Mouse (Mus musculus) cerebellum, postnatal 25 days (tissue): ENCODE measurements around the gene Mepce.
A peak's percentile ranks its signal among the peaks of the same experiment; 100 is the strongest.

Experiments used
- DNase-seq, 2 experiments: peaks; one replicate each; pipeline ENCODE4 v3.0.0; 2021; ENCODE audit warnings: mixed read lengths in 2 of 2

Gene Mepce

GRCm38 (mm10) chr5:137786109-137786942 lies 1.1 kb downstream of the Mepce start:
- DNase-seq: peak; percentile 99 to 100

DNA sequence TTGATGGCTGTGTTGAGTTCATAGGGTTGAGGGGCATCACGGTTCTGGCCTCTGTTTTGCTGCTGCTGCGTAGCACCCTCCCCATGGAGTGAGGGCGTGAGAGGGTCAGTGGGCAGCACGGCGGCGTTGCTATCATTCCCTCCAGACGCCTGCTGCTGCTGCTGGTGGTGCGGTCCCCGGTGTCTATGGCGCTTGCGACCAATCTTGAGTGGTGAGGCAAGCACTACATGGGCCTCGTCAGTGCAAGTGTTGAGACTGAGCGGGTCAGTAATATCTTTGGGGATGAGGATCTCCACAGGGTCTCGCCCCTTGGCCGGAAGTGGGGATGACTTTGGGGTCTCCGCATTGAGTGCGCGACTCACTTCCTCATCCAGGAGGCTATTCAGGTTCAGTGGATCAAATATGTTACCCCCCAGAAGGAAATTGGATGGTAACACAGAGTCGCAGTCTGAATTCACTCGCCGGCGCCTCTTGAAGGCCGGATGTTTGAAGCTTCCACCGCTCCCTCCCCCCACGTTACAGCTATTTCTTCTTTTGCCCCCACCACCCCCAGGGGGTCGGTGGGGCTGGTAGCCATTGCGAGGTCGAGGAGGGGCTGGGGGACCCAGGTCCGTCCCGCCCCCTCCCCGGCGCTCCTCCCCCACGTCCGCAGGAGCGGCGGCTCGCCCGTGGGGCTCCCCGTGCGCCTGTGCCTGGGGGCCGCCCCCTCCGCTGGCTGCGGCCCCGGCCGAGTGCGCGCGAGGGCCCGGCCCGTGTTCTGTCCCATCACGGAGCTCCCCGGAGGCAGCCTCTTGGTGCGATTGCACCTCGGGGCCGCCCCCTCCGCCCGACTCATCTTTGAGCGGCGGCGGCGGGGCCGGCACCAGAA lies 2.1 kb downstream of the Mepce start:
- peak in 1 of 2 experiments; percentile 75 for DNase-seq

DNA sequence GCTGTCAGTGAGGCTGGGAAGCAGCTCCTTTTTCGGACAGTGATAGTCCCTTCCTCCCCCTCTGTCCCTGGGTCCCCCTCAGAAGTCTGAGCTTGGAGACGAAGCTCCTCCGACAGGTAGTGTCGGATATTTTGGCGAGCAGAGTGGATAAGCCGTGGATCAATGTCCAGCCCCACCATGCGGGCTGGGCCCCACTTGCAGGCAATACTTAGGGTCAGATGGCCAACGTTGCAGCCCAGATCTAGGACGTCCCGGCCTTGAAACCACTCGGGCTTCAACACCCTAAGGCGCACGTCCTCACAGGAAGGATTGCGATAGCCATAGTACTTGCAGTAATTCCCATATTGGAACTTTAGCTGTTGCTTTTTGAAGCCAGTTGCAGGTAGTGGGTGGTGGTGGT lies 2.9 kb downstream of the Mepce start:
- peak in 1 of 2 experiments; percentile 21 for DNase-seq

GRCm38 (mm10) chr5:137783901-137784540 lies 3.4 kb downstream of the Mepce start:
- peak in 1 of 2 experiments; percentile 20 for DNase-seq

- DNase-seq: peak in 1 of 2 experiments; percentile 7
These were observed 4.5 kb downstream of the Mepce start for GRCm38 (mm10) chr5:137782776-137783522.

- peak in 1 of 2 experiments; percentile 7 for DNase-seq
These were observed 5.8 kb downstream of the Mepce start for GRCm38 (mm10) chr5:137781661-137782060.

DNA sequence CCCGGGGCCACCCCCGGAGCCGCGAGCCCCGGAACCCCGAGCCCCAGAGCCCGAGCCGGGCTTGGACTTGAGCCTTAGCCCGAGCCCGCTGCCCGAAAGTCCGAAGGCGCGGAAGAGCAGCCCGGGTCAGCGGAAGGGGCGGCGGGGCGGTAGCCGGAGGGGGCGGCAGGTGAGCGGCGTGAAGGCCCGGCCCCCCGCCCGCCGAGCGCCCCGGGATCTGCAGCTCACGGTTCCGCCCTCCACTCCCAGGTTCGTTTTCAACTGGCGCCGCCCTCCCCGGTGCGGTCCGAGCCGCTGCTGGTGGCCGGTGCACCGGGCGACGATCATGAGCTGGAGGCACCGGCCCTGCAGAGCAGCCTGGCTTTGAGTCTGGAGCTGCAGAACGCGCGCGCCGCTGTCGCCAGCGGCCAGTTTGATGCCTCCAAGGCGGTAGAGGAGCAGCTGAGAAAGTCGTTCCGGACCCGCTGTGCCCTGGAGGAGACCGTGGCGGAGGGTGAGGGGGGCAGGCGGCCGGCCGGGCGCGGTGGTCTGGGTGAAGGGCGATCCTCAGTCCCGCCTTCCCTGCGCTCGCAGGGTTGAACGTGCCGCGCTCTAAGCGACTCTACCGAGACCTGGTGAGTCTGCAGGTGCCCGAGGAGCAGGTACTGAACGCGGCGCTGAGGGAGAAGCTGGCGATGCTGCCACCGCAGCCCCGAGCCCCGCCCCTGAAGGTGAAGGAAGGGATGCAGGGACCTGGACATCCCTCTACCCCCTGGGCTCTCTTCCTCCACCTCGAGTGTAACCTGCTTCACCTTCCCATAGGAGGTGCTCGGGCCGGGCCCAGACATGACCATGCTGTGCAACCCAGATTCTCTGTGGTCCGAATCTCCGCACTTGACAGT lies 8.2 kb downstream of the Mepce start:
- DNase-seq: peak in 1 of 2 experiments; percentile 67

DNA sequence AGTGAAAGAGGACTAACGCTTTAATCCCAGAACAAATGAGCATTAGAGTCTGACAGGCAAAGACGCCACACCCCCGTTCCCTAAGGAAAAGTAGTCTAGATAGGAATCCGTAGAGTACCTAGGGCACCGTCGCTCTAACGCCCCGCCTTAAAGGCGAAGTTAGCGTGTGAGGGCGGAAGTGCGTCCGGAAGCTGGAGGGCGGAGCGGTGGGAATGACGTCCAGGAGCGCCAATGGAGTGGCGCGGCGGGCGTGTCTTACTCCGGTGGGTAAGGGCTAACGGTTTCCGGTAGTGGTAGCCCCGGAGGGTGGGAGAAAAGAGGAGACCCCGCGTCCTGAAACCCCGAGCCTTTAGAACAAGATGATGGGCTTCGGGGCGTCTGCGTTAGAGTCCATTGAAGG lies 8.8 kb downstream of the Mepce start, which contains the start of gene Ppp1r35:
TSS of gene Ppp1r35 (plus strand) at position 215 of the 400 bp plus-strand sequence.
- peak; percentile 97 to 99 for DNase-seq

DNA sequence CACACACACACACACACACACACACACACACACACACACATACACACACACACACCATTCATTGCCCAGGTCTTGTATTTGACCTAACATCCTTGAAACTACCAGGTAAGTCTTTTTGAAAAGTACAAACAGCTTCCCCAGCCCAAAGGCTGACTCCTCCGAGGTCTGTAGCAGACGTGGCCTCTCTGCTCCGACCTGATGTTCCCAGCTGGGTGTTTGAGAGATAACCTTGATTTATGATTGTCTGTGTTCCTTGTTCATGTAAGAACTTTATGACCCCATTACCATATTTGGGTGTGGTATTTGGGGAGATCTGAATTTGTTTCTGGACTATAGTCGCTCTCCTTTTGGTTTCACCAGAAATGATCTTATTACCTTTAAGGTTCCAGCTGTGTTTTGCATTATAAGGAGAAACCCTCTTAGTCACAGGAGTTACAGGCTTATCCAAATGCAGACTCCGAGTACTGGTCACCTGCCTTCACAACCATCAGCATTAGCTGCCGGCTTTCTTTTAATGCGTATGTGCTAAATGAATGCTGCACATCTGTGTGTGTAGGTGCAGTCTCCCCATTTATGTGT lies 10.1 kb downstream of the Mepce start:
- DNase-seq: no peak

GRCm38 (mm10) chr5:137776408-137776918 lies 11.0 kb downstream of the Mepce start:
- no peak for DNase-seq

- no peak for DNase-seq
These were observed 11.7 kb downstream of the Mepce start for GRCm38 (mm10) chr5:137775587-137776290.

GRCm38 (mm10) chr5:137772755-137773154 lies 14.7 kb downstream of the Mepce start:
- no peak for DNase-seq

- peak in 1 of 2 experiments; percentile 49 for DNase-seq
These were observed 16.7 kb downstream of the Mepce start for GRCm38 (mm10) chr5:137770709-137771108.

DNA sequence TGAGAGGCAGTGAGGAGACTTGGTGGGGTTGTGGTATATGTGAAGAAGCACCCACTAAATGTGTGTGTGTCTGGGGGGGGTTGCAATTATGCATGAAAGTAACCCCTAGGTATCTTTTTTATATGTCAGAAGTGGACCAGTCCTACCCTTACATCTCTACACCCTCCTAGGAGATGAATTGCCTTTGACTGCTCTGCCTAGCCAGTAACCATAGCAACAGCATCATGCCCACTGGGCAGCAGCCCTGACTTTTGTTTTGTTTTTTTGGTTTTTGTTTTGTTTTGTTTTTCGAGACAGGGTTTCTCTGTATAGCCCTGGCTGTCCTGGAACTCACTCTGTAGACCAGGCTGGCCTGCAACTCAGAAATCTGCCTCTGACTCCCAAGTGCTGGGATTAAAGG lies 19.0 kb downstream of the Mepce start:
- DNase-seq: no peak

- DNase-seq: no peak
These were observed 21.2 kb downstream of the Mepce start for GRCm38 (mm10) chr5:137766270-137766669.

DNA sequence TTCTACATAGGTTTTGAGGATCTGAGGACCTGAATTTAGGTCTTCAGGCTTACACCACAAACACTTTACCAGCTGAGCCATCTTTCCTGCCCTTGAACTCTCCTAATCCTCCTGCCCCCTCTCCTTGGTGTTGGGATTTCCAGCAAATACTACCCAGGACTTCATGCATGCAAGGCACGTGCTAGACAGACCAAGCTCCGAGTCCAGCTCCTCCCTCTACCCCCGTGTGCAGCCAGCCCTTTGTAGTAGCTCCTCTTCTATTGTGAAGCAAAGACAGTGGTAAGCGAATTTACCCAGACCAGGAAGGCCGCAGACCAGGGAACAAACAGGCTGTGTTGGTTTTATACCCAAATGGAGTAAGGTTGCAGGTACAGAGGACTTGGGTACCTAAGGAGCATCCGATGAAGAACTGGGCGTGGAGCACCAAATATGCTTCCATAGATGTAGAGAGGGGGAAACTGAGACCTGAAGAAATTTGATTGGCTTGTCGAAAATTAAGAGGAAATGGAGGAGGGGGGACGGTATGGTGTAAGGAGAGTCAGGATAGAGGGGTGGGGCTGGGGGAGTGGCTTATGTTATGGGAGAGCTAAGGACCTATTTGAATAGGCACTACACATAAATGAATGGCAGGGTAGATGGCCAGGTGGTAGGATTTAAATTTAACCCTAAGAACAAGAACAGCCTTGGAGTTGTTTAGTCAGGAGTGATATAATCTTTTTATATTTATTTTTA lies 22.7 kb downstream of the Mepce start:
- DNase-seq: no peak

DNA sequence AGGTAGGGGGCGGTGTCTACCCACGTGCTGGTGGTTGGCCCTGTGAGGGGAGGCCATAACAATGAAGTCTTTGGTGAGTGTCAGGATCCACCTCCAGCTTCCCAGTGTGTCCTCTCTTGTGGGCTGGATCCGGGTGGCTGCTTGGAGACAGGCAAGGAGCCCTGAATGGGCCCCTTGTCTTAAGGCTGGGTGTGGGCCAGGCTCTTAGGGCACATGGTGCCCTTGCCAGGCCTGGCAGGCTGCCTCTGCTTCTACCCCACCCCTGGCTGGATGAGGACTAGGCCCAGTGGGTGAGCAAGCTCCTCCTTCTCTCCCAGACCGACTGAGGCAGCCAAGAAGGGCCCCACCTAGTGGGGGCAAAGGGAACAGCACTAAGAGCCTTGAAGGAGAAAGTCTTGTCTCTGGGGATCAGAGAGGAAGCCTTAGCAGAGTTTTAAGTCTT lies 27.5 kb downstream of the Mepce start:
- peak; percentile 91 to 93 for DNase-seq

GRCm38 (mm10) chr5:137758921-137759534 lies 28.4 kb downstream of the Mepce start:
- peak in 1 of 2 experiments; percentile 18 for DNase-seq

- peak in 1 of 2 experiments; percentile 70 for DNase-seq
These were observed 29.6 kb downstream of the Mepce start for GRCm38 (mm10) chr5:137757887-137758286.
